Mouse (Mus musculus) G1E (cell line): ENCODE data around the gene Edil3.

Source experiments
- CTCF ChIP-seq: IDR thresholded peaks from 2 replicates; pipeline ENCODE4 v1.5.1; 2012; ENCODE audit warnings: low read depth, low read length, inconsistent platforms, mixed read lengths
- GATA1 ChIP-seq: IDR thresholded peaks from 2 replicates; pipeline ENCODE4 v1.6.1; 2012; ENCODE audit warnings: borderline replicate concordance, low read length, inconsistent platforms, mixed read lengths

DNA sequence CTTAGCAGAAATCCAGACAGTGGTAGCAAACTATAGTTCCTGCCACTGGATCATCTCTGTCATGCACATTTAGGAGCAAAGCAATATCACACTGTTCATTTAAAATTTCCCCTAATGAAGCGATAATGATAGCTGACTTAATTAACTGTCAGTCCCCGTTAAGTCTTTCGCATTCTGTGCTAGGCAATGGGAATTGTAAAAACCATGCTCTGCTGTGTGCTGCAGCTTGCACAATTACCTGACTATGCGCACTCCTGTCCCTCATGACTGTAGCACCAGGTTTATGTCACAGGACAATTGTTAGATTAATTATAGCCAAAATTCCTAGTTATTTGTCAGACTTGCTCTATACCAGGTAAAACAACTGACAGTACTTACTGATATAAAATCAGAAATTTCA, 348.8 kb downstream of the Edil3 start:
- TF ChIP-seq CTCF, result no peak
- no peak for TF ChIP-seq GATA1
